Mouse (Mus musculus) heart, adult 2 months (tissue): Measurements from ENCODE around the gene Ireb2. TPM values are rescaled to one million over a fixed set of nuclear protein-coding genes. Genes with fewer than 3 reads are reported as not detected.

Experiments used
- DNase-seq, 2 experiments: peaks; one replicate each; pipeline ENCODE4 v3.0.0; 2021
- H3K27ac ChIP-seq: fragments of 200-600 bp; 2 replicates; pipeline ENCODE4 v1.8.1; 2022
- H3K27me3 ChIP-seq: fragments of 200-500 bp; 2 replicates; pipeline ENCODE4 v1.6.1; 2012; ENCODE audit warnings: mild to moderate bottlenecking, low read length, inconsistent platforms, mixed read lengths; ENCODE audit not compliant: control insufficient read depth, insufficient read depth
- H3K36me3 ChIP-seq: fragments of 200-500 bp; 2 replicates; pipeline ENCODE4 v1.6.1; 2012; ENCODE audit warnings: low read length, inconsistent platforms; ENCODE audit not compliant: control insufficient read depth, insufficient read depth
- H3K4me1 ChIP-seq: fragments of 200-500 bp; 2 replicates; pipeline ENCODE4 v1.6.1; 2011; ENCODE audit warnings: low read length; ENCODE audit not compliant: control insufficient read depth, insufficient read depth
- H3K4me3 ChIP-seq: fragments of 200-600 bp; 2 replicates; pipeline ENCODE4 v1.8.1; 2022
- H3K79me2 ChIP-seq: fragments of 200-500 bp; replicated peaks from 2 replicates; pipeline ENCODE4 v1.6.1; 2012; ENCODE audit warnings: mild to moderate bottlenecking, inconsistent platforms, low read length, moderate library complexity, mixed read lengths; ENCODE audit not compliant: control insufficient read depth, insufficient read depth
- H3K9ac ChIP-seq: fragments of 200-500 bp; 2 replicates; pipeline ENCODE4 v1.6.1; 2012; ENCODE audit warnings: low read depth, mild to moderate bottlenecking, control low read depth, inconsistent platforms, low read length, mixed read lengths
- CTCF ChIP-seq: fragments of 200-600 bp; IDR thresholded peaks from 2 replicates; pipeline ENCODE4 v1.8.1; 2022; ENCODE audit warnings: antibody characterized with exemption, mild to moderate bottlenecking, moderate library complexity
- EP300 ChIP-seq: fragments of 200-500 bp; IDR thresholded peaks from 2 replicates; pipeline ENCODE4 v1.6.1; 2011; ENCODE audit warnings: low read depth, low read length, control low read depth; ENCODE audit not compliant: insufficient read depth
- POLR2A ChIP-seq: fragments of 200-500 bp; IDR thresholded peaks from 2 replicates; pipeline ENCODE4 v1.6.1; 2011; ENCODE audit warnings: mild to moderate bottlenecking, low read depth, low read length, control low read depth; ENCODE audit not compliant: insufficient read depth
- WGBS: fragments of 180-500 bp; shearing (Covaris S2); methylation state at CpG from one replicate; pipeline ENCODE4 v1.1.7; 2018; 5-methylcytosine and 5-hydroxymethylcytosine counted together
- intact Hi-C: fragments of 180-260 bp; cut with DNase I; formaldehyde crosslinking; loops from one replicate; pipeline ENCODE4 v1.15.1; 2025
- polyA plus RNA-seq: library from polyadenylated mRNA; depleted of rRNA; stranded (reverse); fragments of >200 nt; gene quantifications from 2 replicates; pipeline ENCODE4 v1.2.3, GENCODE M21; 2012
- total RNA-seq, 2 experiments: library from RNA; stranded (reverse); gene quantifications; 2 replicates each; pipeline ENCODE4 v1.2.3; 2021

Gene Ireb2
- total and polyA plus RNA-seq, 3 experiments = 4.7 to 26.7 (median 23.5) TPM

- Histone ChIP-seq H3K36me3 (no peaks in the 10 kb centered on the region), H3K27ac (no peak overlapping the region), H3K27me3 (no peaks in the 10 kb centered on the region), H3K79me2 (no peaks in the 10 kb centered on the region), H3K4me1 (no peaks in the 10 kb centered on the region), H3K9ac (no peak overlapping the region), H3K4me3 (no peak overlapping the region)
- intact Hi-C loops = no loop called here
- WGBS = 39% methylated on average over 3 of the region's 3 CpGs
- DNase-seq = no peak
- TF ChIP-seq POLR2A (no peak), EP300 (no peak), CTCF (no peak)
These were observed 6.1 kb upstream of the Ireb2 start for GRCm38 (mm10) chr9:54857474-54857873.

DNA sequence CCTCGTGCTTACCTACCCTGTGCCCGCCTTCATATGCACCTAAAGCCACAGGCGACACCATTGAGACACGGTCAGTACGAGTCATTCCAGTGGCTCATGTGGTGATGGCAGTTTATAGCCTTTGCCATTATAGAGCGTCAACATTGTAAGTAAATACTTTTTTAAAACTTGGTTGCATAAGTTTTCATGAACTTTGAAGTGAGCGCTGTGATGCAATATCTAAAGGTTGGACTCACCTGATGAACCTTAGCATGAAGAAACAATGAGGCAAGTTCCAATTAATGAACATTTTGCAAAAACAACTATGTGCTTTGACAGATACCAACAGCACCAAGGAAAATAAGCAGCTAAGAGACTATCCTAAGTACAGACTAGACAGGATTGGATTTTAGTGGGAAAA lies 3.1 kb upstream of the Ireb2 start:
- Histone ChIP-seq H3K79me2 (peaks cover 6% of the 10 kb centered on the region; the same call in 1 of the 2 replicates), H3K4me1 (peaks cover 2% of the 10 kb centered on the region), H3K27me3 (no peaks in the 10 kb centered on the region), H3K4me3 (no peak overlapping the region), H3K9ac (no peak overlapping the region), H3K27ac (no peak overlapping the region), H3K36me3 (peaks cover 3% of the 10 kb centered on the region)
- no peak for DNase-seq
- TF ChIP-seq EP300 = no peak
- WGBS = 87% methylated on average over 7 of the region's 7 CpGs
- intact Hi-C loops = no loop called here

GRCm38 (mm10) chr9:54878759-54879158 lies 15.2 kb downstream of the Ireb2 start:
- H3K9ac ChIP-seq = no peak overlapping the region
- H3K27ac ChIP-seq = no peak overlapping the region
- H3K4me1 ChIP-seq = peaks cover 1% of the 10 kb centered on the region; the same call in 1 of the 2 replicates
- no peak overlapping the region for H3K4me3 ChIP-seq
- H3K36me3 ChIP-seq = peaks cover 2% of the 10 kb centered on the region
- DNase-seq = no peak
- H3K79me2 ChIP-seq = peaks cover 3% of the 10 kb centered on the region; the same call in 1 of the 2 replicates
- WGBS = 92% methylated on average over 1 of the region's 1 CpGs
- H3K27me3 ChIP-seq = no peaks in the 10 kb centered on the region
- no peak for TF ChIP-seq EP300
- intact Hi-C loops = no loop called here

- no peaks in the 10 kb centered on the region for H3K79me2 ChIP-seq
- H3K27me3 ChIP-seq = no peaks in the 10 kb centered on the region
- peaks cover 2% of the 10 kb centered on the region for H3K36me3 ChIP-seq
- H3K27ac ChIP-seq = no peak overlapping the region
- intact Hi-C loops = no loop called here
- H3K4me1 ChIP-seq = no peaks in the 10 kb centered on the region
- no peak overlapping the region for H3K4me3 ChIP-seq
- 68% methylated on average over 4 of the region's 4 CpGs for WGBS
- DNase-seq = no peak
- TF ChIP-seq EP300 (no peak), CTCF (no peak)
- H3K9ac ChIP-seq = no peak overlapping the region
These were observed 28.5 kb downstream of the Ireb2 start for GRCm38 (mm10) chr9:54892111-54892510.

DNA sequence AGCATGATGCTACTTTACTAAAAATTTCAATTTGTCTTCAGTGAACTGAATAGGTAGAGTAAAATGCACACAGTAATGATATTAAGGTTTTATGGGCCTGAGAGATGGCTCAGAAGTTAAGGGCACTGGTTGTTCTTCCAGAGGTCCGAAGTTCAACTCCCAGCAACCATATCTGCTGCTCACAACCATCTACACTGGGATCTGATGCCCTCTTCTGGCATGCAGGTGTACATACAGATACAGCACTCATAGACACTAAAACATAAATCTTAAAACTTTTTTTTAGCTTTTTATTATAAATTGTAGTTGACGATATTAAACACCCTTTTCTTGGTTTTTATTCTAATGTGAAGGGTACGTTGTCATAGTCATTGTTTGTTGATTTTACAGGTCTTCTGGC lies 33.5 kb downstream of the Ireb2 start:
- whole genome bisulfite sequencing = 89% methylated on average over 3 of the region's 3 CpGs
- H3K27ac ChIP-seq = no peak overlapping the region
- no peak overlapping the region for H3K4me3 ChIP-seq
- intact Hi-C loops = no loop called here
- no peaks in the 10 kb centered on the region for H3K79me2 ChIP-seq
- H3K4me1 ChIP-seq = no peaks in the 10 kb centered on the region
- no peak overlapping the region for H3K9ac ChIP-seq
- no peaks in the 10 kb centered on the region for H3K27me3 ChIP-seq
- TF ChIP-seq EP300 (no peak), CTCF (peak; percentile 60)
- no peak for DNase-seq
- H3K36me3 ChIP-seq = peaks cover 2% of the 10 kb centered on the region

DNA sequence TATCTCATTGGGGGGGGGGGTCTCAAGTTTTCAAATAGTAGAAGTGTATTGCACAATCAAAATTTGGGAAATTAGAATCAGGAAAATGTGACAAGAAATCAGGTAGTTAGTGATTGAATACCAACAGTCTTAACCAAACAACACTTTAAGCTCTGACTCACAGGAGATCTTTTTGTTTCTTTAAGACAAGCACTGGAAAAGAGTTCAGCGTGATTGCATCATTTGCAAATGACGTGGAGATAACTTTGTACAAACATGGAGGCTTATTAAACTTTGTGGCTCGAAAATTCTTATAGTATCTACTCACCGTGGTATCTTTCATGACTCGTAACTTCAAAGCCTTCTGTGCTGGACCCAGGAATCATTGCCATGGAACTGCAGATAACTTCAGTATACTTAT lies 45.9 kb downstream of the Ireb2 start:
- DNase-seq = no peak
- H3K36me3 ChIP-seq = no peaks in the 10 kb centered on the region; the same call in 1 of the 2 replicates
- no peaks in the 10 kb centered on the region for H3K79me2 ChIP-seq
- no peaks in the 10 kb centered on the region for H3K4me1 ChIP-seq
- H3K27me3 ChIP-seq = no peaks in the 10 kb centered on the region
- TF ChIP-seq EP300 (no peak), CTCF (no peak), POLR2A (no peak)
- 75% methylated on average over 5 of the region's 5 CpGs for WGBS
- intact Hi-C loops = no loop called here
- H3K9ac ChIP-seq = no peak overlapping the region
- H3K27ac ChIP-seq = no peak overlapping the region
- no peak overlapping the region for H3K4me3 ChIP-seq
